Mouse (Mus musculus) heart, postnatal 0 days (tissue): ENCODE data around the gene 2300003K06Rik. TPM values are rescaled to one million over a fixed set of nuclear protein-coding genes. Genes with fewer than 3 reads are reported as not detected.
"Not testable (repeated sequence)": the region's sequence is repeated elsewhere in the genome, so short reads cannot be mapped to it uniquely, and the experiment has no call there.

ENCODE experiments used
- ATAC-seq: fragments of 200-750 bp; cut with Nextera tagmentation; 2 replicates; pipeline ENCODE4 v1.8.0; 2017; ENCODE audit warnings: low read depth, moderate number of reproducible peaks, moderate library complexity; ENCODE audit not compliant: insufficient read depth
- DNase-seq: peaks from one replicate; pipeline ENCODE4 v3.0.0-alpha.2; 2016; ENCODE audit warnings: low spot score
- H3K27ac ChIP-seq: fragments of 300-500 bp; sonication (generic); 2 replicates; pipeline ENCODE4 v1.5.1; 2014; ENCODE audit warnings: low read depth, mild to moderate bottlenecking
- H3K27me3 ChIP-seq: fragments of 300-500 bp; sonication (generic); 2 replicates; pipeline ENCODE4 v1.6.1; 2014; ENCODE audit warnings: low read length, mixed read lengths; ENCODE audit not compliant: control insufficient read depth, insufficient read depth
- H3K36me3 ChIP-seq: fragments of 300-500 bp; sonication (generic); replicated peaks from 2 replicates; pipeline ENCODE4 v1.6.1; 2014; ENCODE audit warnings: low read length, mixed read lengths; ENCODE audit not compliant: control insufficient read depth, insufficient read depth
- H3K4me1 ChIP-seq: fragments of 300-500 bp; sonication (generic); 2 replicates; pipeline ENCODE4 v1.6.1; 2014; ENCODE audit warnings: antibody characterized with exemption; ENCODE audit not compliant: control insufficient read depth, insufficient read depth
- H3K4me2 ChIP-seq: fragments of 300-500 bp; sonication (generic); 2 replicates; pipeline ENCODE4 v1.6.1; 2014; ENCODE audit warnings: low read depth, mild to moderate bottlenecking, low read length, moderate library complexity
- H3K4me3 ChIP-seq: fragments of 300-500 bp; sonication (generic); 2 replicates; pipeline ENCODE4 v1.5.1; 2014; ENCODE audit warnings: low read depth, low read length
- H3K9ac ChIP-seq: fragments of 300-500 bp; sonication (generic); replicated peaks from 2 replicates; pipeline ENCODE4 v1.6.1; 2014; ENCODE audit warnings: low read depth, low read length, mixed read lengths
- H3K9me3 ChIP-seq: fragments of 300-500 bp; sonication (generic); replicated peaks from 2 replicates; pipeline ENCODE4 v1.6.1; 2016; ENCODE audit warnings: low read length; ENCODE audit not compliant: control insufficient read depth
- CTCF ChIP-seq: IDR thresholded peaks from 2 replicates; pipeline ENCODE4 v1.5.1; 2016; ENCODE audit warnings: antibody characterized with exemption, control low read depth, low read depth
- EP300 ChIP-seq: IDR thresholded peaks from 2 replicates; pipeline ENCODE4 v1.6.1; 2016; ENCODE audit warnings: antibody characterized with exemption, low read depth
- WGBS: fragments of 180-500 bp; shearing (Covaris S2); extraction: QIAGEN DNeasy Blood & Tissue Kit; methylation state at CpG from one replicate; pipeline ENCODE4 v1.1.7; 2014; 5-methylcytosine and 5-hydroxymethylcytosine counted together
- polyA plus RNA-seq: library from polyadenylated mRNA; unstranded; fragments of >200 nt; fragmentation: Nextera tagmentation; extraction: Ambion mirVana; gene quantifications from 2 replicates; pipeline ENCODE4 v1.2.1, GENCODE M21; 2015
- total RNA-seq: library from RNA; depleted of rRNA; stranded (reverse); fragments of >200 nt; gene quantifications from 2 replicates; pipeline ENCODE4 v1.2.3, GENCODE M21; 2014; ENCODE audit warnings: low replicate concordance; rRNA removed

2300003K06Rik gene
- total RNA-seq (not detected in 2 replicates), polyA plus RNA-seq (not detected in 2 replicates)

GRCm38 (mm10) chr11:99837966-99838365, at the start of gene 2300003K06Rik:
TSS of gene 2300003K06Rik (minus strand) at chr11:99838066.
- ATAC-seq (no peak), DNase-seq (no peak)
- H3K4me2 ChIP-seq: no peak within 1 kb of the TSS
- no peaks in the 10 kb centered on the region for H3K9me3 ChIP-seq
- H3K27me3 ChIP-seq: no peaks in the 10 kb centered on the region
- no peaks in the 10 kb centered on the region for H3K4me1 ChIP-seq
- H3K9ac ChIP-seq: no peak within 1 kb of the TSS
- 53% methylated on average over 1 of the region's 1 CpGs for WGBS
- TF ChIP-seq CTCF (no peak), EP300 (no peak)
- no peaks in the 10 kb centered on the region for H3K36me3 ChIP-seq
- no peak within 1 kb of the TSS for H3K27ac ChIP-seq
- no peak within 1 kb of the TSS for H3K4me3 ChIP-seq

- not testable (repeated sequence) for H3K9me3 ChIP-seq, ATAC-seq, H3K4me3 ChIP-seq, H3K4me2 ChIP-seq, H3K27me3 ChIP-seq, H3K4me1 ChIP-seq, H3K27ac ChIP-seq, H3K36me3 ChIP-seq, DNase-seq, H3K9ac ChIP-seq
- WGBS: 21% methylated on average over 1 of the region's 1 CpGs
Observed at GRCm38 (mm10) chr11:99878887-99879286, 41.0 kb upstream of the 2300003K06Rik start, which contains the start of gene Gm11567. TSS of gene Gm11567 (plus strand) at chr11:99879187.

DNA sequence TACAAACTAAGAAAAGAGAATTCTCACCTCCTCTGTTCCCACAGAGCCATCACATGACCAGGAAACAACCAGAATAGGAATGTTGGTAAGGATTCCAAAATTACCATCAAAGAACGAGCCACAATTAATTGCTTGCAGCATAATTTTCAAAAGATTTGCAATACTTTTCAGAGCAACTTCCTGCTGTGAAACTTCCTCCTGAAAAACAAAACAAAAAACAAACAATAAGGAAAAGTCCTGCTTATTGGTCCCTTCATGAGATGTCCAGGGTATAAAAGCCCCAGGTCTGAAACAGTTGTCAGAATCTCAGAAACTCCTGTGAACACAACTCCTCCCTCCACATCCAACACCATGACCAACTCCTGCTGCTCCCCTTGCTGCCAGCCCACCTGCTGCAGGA, 35.2 kb upstream of the 2300003K06Rik start, which contains the start of gene Krtap9-1:
TSS of gene Krtap9-1 (plus strand) at position 301 of the 400 bp plus-strand sequence.
- not testable (repeated sequence) for ATAC-seq
- 46% methylated on average over 1 of the region's 1 CpGs for WGBS

GRCm38 (mm10) chr11:99864176-99864575, 26.3 kb upstream of the 2300003K06Rik start, which contains the start of gene Gm11559:
TSS of gene Gm11559 (plus strand) at chr11:99864476.
- not testable (repeated sequence) for H3K4me3 ChIP-seq, H3K9ac ChIP-seq, H3K9me3 ChIP-seq, H3K27ac ChIP-seq, H3K4me1 ChIP-seq, H3K4me2 ChIP-seq, H3K36me3 ChIP-seq, ATAC-seq, DNase-seq, H3K27me3 ChIP-seq
- WGBS: 34% methylated on average over 1 of the region's 1 CpGs

More for the DNA sequence above, 35.2 kb upstream of the 2300003K06Rik start, which contains the start of gene Krtap9-1:
- H3K4me2 ChIP-seq, H3K9me3 ChIP-seq, DNase-seq, H3K9ac ChIP-seq, H3K36me3 ChIP-seq, H3K27me3 ChIP-seq, H3K4me3 ChIP-seq, H3K4me1 ChIP-seq, H3K27ac ChIP-seq: not testable (repeated sequence)

- Histone ChIP-seq H3K4me2 (no peak overlapping the region), H3K9ac (no peak overlapping the region), H3K4me1 (no peaks in the 10 kb centered on the region), H3K4me3 (no peak overlapping the region), H3K27me3 (no peaks in the 10 kb centered on the region), H3K9me3 (no peaks in the 10 kb centered on the region), H3K36me3 (no peaks in the 10 kb centered on the region), H3K27ac (no peak overlapping the region)
- ATAC-seq: no peak
- no peak for DNase-seq
- no peak for TF ChIP-seq EP300
- no peak for TF ChIP-seq CTCF
- 65% methylated on average over 2 of the region's 2 CpGs for WGBS
Observed at GRCm38 (mm10) chr11:99858761-99859160, 20.9 kb upstream of the 2300003K06Rik start.

DNA sequence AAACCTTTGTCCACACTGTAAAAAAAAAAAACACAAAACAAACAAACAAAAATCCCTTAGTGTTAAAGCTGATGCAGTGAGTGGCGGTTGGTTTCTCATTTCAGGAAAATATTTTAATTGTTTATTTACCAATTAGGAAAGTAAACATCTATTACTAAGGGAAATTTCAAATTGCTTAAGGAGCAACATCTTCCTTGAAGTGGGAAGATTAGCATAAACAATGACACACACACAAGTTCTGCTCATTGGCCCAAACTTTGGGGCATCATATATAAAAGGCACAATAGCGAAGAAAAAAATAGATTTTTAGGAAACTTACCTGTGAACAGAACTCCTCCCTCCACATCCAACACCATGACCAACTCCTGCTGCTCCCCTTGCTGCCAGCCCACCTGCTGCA, 19.8 kb upstream of the 2300003K06Rik start, which contains the start of gene Gm11568:
TSS of gene Gm11568 (plus strand) at position 301 of the 400 bp plus-strand sequence.
- DNase-seq (no peak), ATAC-seq (no peak)
- Histone ChIP-seq H3K9me3 (no peaks in the 10 kb centered on the region), H3K4me1 (no peaks in the 10 kb centered on the region), H3K27me3 (no peaks in the 10 kb centered on the region), H3K4me2 (no peak within 1 kb of the TSS), H3K27ac (no peak within 1 kb of the TSS), H3K36me3 (no peaks in the 10 kb centered on the region), H3K9ac (no peak within 1 kb of the TSS), H3K4me3 (no peak within 1 kb of the TSS)
- TF ChIP-seq CTCF (no peak), EP300 (no peak)
- WGBS: 79% methylated on average over 2 of the region's 2 CpGs
